Mouse (Mus musculus) megakaryocyte progenitor cell, adult 5-6 weeks (primary cell): Measurements from ENCODE around the gene Gal. TPM values are rescaled to one million over a fixed set of nuclear protein-coding genes. Genes with fewer than 3 reads are reported as not detected.

Experiments
- ATAC-seq: replicated peaks from 2 replicates; pipeline ENCODE4 v1.8.0; 2016; ENCODE audit warnings: mild to moderate bottlenecking, moderate TSS enrichment, inconsistent platforms; ENCODE audit not compliant: poor library complexity
- total RNA-seq, 2 experiments: library from RNA; stranded (forward) in 1 of 2; stranded (reverse) in 1 of 2; fragments of 157-497, 149-512 nt in 1 of 2; fragments of 200-1000 nt in 1 of 2; gene quantifications; 2 replicates each; pipeline versions ENCODE4 v1.2.3 to v1.2.4; 2015 to 2017

Gene Gal
- total RNA-seq, 2 experiments from 2014 or later: 0.22 TPM; not detected in 1

DNA sequence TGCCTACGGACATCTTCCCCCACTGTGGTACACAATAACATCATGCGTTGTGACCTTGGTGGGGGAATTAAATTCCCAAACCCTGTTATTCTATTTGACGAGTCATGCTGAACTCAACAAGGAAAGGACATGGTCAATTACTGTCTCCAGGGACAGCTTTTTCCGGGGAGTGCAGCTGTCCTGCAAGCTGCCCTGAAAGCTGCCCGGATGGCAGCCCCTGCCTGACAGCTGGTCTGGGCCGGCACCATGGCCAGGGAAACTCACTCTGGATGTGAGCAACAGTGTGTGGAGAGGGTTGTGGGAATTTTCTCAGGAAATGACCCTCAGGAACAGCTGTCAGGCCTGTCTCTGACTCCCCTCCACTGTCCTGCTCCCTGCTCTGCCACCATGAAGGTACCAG, 8.1 kb upstream of the Gal start:
- ATAC-seq: peak; percentile 22; the same call in 1 of the 2 replicates

DNA sequence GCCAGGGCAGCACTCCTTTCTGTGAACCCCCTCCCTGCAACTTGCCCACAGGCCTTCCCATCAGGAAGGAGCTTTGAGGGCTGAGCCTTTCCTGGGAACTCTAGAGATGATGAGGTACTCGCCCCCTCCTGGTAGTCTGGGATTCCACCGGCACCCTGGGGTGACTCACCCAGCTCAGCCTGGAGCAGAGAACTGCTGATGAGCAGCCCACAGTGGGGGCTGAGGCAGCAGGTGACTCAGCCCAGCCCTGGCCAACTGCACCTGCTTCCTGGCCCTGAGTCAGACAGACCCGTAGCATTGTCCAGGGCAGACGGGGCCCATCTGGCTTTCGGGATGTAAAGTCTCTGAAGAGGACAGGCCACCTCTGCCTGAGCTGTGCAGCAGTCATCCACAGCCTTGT, 4.9 kb upstream of the Gal start:
- ATAC-seq: no peak

DNA sequence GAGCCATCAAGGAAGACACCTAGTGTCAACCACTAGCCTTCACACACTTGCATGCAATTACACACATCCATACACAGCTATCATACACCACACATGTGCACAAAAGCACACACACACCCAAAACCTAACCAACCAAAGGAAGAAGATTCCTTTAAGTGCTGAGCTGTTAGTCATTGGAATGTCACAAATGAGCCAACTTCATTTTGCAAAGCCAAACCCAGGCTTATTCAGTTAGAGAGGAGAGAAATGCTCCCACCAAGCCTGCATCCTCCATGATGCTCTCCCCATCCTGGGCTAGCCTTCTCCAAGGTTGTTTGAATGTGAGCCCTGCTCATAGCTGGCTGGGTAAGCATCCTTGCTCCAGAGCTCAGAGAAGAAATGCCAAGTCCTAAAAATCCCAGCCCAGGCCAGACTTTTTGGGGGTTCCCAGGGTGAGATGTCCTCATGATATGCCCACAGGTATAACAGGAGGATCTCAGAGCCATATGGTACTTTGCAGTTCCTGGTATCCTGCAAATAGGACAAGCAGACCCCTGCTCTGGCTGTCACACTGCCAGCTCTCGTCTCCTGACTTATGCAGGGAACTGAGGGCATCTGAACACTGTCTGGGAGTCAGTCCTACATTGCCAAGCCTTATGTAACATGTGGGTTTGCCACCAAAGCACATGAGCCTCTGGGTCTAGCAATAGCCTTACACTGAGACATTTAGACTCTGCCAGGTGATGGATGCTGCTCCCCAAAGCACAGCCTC, 8.6 kb downstream of the Gal start:
- no peak for ATAC-seq

DNA sequence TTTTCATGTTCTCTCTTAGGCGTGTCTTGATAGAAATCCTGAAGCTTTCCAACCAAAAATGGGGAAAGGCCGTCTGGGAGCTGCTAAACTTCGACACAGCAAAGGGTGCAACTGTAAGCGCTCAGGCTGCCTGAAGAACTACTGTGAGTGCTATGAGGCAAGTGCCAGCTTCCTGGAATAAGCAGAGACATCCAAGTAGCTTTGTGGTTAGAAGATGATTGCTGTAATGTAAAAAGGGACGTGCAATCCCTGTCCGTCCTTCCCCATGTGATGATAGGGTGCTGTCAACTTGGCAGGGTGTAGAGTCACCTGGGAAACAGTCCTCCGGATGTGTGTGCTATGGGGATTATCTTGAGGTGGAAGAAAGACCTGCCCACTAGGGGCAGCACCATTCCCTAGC, 10.3 kb downstream of the Gal start:
- peak; percentile 62 for ATAC-seq

DNA sequence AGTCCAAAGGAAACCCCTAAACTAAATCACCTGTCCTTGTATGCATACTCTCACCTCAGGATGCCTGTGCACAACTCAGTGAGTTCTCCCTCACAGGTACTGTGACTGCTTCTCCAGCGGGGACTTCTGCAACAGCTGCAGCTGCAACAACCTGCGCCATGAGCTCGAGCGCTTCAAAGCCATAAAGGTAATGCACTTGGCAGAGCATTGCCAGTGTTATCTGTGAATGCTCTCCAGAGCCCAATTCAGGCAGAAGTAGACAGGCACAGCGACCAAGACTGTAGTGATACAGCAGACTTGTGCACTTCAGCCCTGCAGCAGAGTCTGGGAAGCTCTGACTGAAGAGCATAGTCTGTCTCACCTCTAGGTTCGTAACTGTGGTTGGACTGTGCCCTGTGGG, 12.0 kb downstream of the Gal start:
- ATAC-seq: no peak

GRCm38 (mm10) chr19:3401943-3402342, 12.4 kb downstream of the Gal start:
- no peak; the same call in 1 of the 2 replicates for ATAC-seq

DNA sequence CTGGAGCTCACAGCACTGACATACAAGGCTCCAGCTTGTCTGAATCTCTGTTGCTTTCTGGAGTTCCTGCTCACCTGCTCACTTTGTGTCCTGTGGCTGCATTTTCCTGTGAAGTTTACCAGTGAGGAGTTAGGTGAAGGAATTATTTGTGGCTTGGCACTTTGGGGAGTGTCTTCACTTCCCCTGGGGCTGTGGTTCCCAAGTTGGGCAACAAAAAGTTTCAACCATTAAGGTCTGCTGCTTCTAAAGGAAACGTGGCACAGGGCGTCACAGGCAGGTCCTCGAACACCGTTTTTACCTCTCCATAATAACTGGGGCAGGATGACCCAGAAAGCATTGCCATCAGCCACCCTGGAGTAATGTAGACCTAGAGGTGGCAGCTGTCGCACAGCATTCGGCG, 12.8 kb downstream of the Gal start:
- peak; percentile 62 for ATAC-seq

GRCm38 (mm10) chr19:3400057-3400456, 14.3 kb downstream of the Gal start:
- no peak for ATAC-seq

GRCm38 (mm10) chr19:3394216-3394615, 20.1 kb downstream of the Gal start:
- ATAC-seq: no peak

GRCm38 (mm10) chr19:3392384-3392783, 22.0 kb downstream of the Gal start:
- peak; percentile 62 for ATAC-seq

DNA sequence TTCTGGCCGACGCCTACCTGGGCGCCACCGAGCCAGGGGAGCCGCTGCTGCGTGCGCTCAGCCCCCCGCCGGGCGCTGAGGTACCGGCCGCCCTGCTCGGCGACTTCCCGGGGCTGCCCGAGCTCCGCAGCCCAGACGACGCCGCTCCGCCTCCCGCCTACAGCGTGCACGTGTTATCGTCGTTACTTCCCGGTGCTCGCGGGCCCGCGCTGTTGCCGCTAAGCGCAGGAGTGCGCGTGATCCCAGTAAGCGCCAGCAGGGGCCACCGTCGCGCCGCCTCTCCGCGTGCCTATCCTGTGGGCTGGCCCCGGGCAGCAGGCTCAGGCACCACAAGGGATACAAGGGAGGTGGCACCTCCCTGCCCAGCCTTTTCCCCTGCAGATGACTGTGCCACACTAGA, 25.3 kb downstream of the Gal start:
- ATAC-seq: peak; percentile 80

DNA sequence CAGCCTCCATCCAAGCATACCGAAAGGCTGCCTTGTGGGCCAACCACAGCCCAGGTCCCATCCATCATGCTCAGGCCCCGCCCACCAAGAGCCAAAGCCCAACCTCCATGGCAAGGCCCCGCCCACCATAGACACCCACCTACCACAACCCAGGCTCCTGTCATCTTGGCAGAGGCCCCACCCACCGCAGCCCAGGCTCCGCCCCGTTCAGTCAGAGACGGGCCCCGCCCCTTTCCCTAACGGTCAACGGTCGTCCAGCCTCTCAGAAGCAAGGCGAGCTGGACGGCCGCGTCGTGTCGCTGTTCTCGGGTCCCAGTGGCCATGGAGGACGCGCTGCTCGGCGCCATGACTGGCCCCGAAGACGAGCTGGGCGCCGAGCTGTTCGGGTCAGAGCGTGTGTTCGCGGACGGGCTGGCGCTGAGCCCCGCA, 25.7 kb downstream of the Gal start, which contains the start of gene Tesmin:
Gene Tesmin (plus strand): TSS at position 229 of the 429 bp plus-strand sequence.
- ATAC-seq: peak; percentile 75

DNA sequence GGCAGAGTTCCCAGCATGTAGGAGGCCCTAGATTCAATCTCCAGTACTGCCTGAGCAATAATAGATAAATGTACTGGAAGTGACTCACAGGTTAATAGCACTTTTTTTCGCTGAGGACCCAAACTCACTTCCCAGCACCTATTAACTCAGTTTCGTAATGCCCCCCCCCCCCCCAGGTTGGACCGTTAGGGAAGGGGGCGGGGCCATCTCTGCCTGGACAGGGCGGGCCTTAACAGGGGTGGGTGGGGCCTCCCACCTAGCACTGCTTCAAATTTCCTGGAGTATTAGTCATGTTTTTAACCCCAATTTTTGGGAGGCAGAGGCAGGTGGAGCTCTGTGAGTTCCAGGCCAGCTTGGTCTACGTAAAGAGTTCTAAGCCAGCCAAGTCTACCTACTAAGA, 26.3 kb downstream of the Gal start:
- no peak for ATAC-seq

- peak; percentile 69 for ATAC-seq
Measured at GRCm38 (mm10) chr19:3378614-3379013, 35.7 kb downstream of the Gal start.

DNA sequence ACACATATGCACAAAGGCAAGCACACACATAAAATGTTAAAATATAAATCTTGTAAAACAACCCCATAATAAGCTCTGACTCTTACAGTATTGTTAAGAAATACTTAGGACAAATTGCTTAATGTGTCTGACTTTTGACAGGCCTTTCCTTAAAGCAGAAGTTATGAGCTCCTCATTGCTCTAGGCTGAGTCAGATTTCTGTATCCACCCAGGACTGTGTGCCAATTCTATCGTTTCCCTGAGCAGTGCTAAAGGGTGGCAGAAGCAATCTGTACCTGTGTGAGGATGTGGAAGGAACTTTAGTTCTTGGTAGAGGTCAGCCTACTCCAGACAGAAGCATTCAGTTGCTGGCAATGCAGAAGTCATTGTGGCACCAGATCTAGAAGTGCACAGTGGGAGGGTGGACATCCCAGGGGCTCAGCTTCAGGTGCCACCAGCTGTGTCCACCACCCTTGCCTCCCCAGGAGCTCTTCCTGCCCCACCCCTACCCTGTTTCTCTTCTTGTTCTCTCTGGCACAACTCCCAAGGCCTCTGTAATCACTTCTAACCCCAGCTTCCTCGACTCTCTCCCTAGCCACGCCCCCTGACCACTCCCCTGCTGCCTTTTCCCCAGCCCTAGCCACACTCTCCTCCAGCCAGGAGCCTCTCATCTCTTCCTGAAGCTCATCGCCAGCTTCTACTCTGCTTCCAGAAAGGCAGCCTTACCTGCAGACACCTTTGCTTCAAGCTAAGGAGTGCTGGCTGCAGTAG, 37.2 kb downstream of the Gal start:
- peak; percentile 70 for ATAC-seq

DNA sequence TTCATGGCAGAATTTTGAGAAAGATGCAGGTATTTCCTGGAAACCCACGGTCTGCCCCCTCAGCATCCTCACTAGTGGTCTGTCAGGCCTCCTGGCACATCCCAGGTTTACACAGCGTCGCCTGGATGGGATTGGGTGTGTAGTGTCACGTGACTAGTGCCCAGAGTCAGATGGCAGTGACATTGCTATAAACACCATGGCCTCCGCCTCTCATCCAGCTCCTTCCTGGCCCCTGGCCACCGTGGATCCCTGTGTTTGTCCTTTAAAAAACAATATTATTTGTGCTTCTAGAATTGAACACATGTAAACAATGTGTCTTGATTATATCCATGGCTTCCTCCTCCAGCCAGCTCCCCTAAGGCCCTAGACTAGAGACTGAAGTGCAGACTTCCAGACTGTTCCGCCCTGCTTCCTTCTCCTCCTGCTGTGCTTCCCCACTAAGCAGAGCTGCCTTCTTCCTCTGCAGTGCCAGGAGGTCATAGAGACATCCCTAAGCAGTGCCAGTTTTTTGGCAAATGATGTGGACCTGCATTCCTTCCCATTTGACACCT, 38.3 kb downstream of the Gal start:
- no peak for ATAC-seq

GRCm38 (mm10) chr19:3374028-3374427, 40.3 kb downstream of the Gal start:
- no peak for ATAC-seq

DNA sequence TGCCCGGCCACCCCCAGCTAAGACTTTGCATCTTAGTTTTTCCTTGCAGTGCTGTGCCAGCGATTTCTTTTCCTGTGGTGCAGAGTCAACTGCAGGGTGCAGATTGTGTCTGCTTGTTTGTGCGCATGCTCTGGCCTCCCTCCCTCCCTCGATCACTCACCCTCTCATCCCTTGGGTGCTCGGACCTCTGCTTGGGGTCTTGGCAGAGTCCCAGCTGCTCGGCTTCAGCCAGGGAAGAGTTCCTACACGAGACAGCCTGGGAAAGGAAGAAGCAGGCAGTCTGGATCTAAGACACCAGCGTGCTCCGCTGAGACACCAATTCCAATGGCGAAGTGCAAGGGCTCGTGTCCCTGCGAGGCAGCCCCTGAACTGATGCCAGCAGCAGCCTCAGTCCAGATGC, 41.0 kb downstream of the Gal start:
- no peak for ATAC-seq

GRCm38 (mm10) chr19:3368276-3368675, 46.1 kb downstream of the Gal start:
- no peak for ATAC-seq

GRCm38 (mm10) chr19:3365089-3365488, 49.3 kb downstream of the Gal start:
- ATAC-seq: no peak

GRCm38 (mm10) chr19:3363510-3363909, 50.8 kb downstream of the Gal start:
- ATAC-seq: no peak
